Mouse (Mus musculus): ENCODE data around the gene Otud7b.
"Not testable (repeated sequence)": the region's sequence is repeated elsewhere in the genome, so short reads cannot be mapped to it uniquely, and the experiment has no call there.

Otud7b gene

DNA sequence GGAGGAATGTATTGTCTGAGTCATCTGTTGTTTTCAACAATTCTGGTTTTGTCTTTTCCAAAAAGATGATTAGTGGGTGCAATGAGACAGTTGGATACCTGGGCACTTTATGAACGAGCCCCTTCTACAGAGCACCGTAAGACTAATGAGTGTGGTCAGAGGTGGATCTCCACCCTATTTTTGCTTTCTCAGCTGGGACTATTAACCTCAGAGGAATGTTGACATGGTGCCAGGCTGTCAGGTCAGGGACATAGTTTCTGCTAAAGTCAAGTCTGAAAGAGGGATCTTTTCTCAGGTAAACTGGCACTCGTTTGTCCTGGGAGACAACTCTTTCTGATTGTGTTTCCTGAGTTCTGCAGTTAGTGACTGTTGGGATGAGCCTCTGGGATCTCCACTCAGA is 30.7 kb downstream of the Otud7b start:
- DNase-seq (ENCODE audit: low read depth, low spot score), result no peak

GRCm38 (mm10) chr3:96147950-96148349 is 43.6 kb downstream of the Otud7b start:
- peak; percentile 68 for DNase-seq (ENCODE audit: low read depth, low spot score)

DNA sequence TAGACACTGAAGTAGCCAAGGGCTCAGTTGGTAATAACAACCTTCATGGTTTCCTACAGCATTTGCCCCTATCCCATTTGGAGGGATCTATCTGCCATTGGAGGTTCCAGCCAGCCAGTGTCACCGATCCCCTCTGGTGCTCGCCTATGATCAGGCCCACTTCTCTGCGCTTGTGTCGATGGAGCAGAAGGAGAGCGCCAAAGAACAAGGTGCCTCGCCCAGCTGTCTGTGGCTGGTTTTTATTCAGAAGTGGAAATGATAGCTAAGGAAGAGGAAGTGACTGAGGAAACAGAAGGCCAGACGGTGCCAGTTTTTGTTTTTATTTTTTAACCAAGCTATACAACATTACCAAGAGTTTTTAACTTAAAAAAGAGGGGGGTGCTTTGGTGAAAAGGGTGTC is 47.5 kb downstream of the Otud7b start:
- DNase-seq (ENCODE audit: low read depth, low spot score), result no peak

DNA sequence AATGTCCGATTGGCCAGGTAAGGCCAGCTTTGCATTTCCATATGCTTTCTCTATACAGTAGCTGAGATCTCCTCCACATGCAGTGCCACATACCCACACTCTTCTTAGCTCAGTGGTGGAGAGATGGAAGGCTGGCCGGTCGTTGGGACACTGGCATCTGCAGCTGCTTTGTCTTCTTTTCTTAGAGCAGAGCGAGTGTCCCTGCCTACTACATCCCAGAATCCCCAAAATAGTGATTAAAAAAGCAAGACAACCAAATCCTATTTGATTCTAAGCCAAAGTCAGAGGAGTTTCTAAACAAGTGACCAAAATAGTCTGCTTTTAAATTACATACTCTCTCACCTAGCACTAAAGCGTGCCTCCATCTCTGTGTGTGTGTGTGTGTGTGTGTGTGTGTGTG is 48.3 kb downstream of the Otud7b start:
- DNase-seq (ENCODE audit: low read depth, low spot score), result no peak

DNA sequence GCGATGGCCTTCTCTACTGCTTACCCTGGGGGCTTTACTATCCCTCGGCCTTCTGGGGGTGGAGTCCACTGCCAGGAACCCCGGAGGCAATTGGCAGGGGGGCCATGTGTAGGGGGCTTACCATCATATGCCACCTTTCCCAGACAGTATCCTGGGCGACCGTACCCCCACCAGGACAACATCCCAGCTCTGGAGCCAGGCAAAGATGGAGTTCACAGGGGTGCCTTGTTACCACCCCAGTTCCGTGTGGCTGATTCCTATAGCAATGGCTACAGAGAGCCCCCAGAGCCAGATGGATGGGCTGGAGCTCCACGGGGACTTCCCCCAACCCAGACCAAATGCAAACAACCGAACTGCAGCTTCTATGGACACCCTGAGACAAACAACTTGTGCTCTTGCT is 51.2 kb downstream of the Otud7b start:
- DNase-seq (ENCODE audit: low read depth, low spot score), result no peak

DNA sequence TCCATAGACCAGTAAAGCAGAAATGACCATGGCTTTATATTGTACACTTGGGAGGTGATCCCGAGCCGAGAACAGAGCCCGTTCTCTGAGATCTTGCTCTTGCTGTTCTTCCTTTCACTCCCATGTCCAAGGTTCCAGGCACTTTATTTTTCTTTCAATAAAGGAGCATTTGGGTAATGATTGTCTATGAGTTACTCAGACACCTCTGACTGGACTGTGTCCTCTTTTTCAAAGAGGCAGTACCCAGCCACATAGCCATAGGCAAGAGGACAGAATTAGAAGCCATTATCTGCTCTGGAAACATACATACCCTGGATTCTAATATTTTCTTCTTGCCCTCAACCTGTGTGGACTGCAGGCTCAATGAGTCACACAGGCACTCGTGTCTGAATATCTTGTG is 55.5 kb downstream of the Otud7b start:
- no peak for DNase-seq (ENCODE audit: low read depth, low spot score)

GRCm38 (mm10) chr3:96160222-96160802 is 56.0 kb downstream of the Otud7b start:
- DNase-seq (ENCODE audit: low read depth, low spot score), result no peak

DNA sequence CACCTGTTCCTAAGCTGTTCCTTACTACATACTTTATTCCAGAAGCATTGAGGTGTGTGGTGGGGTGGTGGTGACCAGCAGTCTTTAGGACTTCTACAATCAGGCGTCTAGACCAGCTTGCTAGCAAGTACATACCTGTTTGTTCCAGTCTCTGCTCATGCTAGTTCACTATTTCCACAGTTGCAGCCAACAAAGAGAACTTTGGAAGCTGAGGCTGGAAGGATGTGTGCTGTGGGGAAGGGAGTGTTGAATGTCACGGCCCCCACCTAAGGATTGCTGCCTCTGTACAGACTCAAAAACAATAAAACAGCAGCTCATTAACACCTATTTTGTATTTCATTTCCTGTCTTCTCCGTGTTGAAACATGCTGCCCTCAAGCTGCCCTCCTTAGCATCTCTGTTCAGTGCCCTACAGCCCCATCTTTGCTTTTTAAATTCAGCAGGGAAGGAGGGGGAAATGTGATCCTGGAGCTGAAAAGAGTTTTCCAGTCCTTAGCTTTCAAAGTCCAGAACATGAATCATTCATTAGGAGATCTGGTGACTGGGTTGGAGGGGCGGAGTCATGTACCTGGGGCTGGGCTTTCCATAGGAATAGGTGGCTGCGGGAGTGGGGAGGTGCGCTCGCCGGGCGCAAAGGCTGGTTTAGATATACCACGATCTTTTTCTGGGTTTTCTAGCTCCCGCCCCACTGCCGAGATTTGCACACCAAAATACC is 56.6 kb downstream of the Otud7b start:
- DNase-seq (ENCODE audit: low read depth, low spot score), result peak; percentile 47

- DNase-seq (ENCODE audit: low read depth, low spot score), result no peak
Observed at GRCm38 (mm10) chr3:96161869-96162840, 57.8 kb downstream of the Otud7b start, which contains the start of gene Mtmr11. Gene Mtmr11 (plus strand): TSS chr3:96162004.

GRCm38 (mm10) chr3:96163040-96163439 is 58.7 kb downstream of the Otud7b start:
- no peak for DNase-seq (ENCODE audit: low read depth, low spot score)

- no peak for DNase-seq (ENCODE audit: low read depth, low spot score)
Observed at GRCm38 (mm10) chr3:96168466-96169158, 64.3 kb downstream of the Otud7b start.

GRCm38 (mm10) chr3:96170276-96170675 is 65.9 kb downstream of the Otud7b start:
- DNase-seq (ENCODE audit: low read depth, low spot score), result no peak

DNA sequence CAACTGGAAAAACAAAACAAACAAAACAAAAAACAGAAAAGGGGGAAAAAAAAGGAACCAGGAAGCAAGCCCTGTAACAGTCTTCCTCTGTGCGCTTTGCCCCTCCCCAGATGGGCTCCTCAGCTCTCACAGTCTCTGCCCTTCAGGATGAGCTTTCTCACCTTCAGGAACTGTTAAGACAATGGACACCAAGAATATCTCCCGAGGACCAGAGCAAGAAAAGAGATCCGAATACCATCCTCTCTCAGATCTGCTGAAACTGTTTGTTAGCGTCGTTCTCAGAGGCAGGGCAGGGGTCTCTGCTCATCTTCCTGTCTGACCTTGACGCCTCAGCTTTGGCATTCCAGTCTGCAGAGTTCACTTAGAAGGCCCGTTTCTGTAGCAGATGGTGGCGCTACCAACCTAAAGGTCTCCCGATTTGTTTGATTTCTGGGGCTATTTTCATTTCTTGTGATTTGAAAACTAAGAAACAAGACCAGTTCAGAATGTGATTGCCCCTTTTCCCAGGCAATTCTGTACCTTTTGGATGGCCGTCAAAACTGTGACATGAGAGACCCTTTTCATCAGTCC is 66.7 kb downstream of the Otud7b start:
- no peak for DNase-seq (ENCODE audit: low read depth, low spot score)

- no peak for DNase-seq (ENCODE audit: low read depth, low spot score)
Observed at GRCm38 (mm10) chr3:96171583-96172196, 67.4 kb downstream of the Otud7b start.

DNA sequence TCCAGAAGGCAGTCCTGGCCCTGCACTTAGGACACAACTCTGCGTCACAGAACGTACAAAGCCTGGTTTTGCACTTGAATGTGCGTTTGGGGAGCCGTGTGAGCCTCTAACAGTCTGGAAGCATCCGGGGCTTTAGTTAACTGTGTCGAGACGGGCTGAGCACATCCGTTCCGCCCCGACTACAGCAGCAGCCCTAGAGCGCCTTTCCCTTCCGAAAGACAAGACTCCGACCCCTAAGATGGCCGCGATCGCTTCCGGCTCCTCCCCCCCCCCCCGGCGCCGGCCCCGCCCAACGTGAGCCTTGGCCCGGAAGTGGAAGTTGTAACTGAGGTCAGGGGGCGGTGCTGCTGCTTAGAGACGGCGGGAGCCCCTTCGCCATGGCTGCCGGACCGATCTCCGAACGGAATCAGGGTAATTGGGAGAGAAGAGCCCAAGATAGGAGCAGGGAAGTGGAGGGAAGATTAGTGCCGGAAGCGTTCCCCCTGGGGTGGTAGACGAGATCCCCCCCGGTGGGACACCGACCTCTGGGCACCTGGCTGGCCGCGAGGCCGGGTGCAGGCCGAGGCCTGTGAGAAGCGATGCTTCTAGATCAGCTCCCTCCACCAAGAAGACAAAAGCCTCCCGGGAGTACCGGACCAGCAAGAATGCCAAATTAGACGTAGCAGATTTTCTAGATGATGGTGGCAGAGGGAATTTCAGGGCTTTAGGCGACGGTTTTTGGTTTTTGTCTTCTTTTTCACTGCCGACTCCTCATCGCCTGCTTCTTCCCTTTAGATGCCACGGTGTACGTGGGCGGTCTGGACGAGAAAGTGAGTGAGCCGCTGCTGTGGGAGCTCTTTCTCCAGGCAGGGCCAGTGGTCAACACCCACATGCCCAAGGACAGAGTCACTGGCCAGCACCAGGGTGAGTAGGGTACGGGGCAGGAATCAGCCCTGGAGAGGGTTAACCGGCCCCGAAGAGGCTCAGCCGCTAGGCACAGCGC is 68.2 kb downstream of the Otud7b start, which contains the start of gene Sf3b4:
Sf3b4 (plus strand) TSS at position 136 of the 982 bp plus-strand sequence.
- DNase-seq (ENCODE audit: low read depth, low spot score), result peak; percentile 89

- no peak for DNase-seq (ENCODE audit: low read depth, low spot score)
Observed at GRCm38 (mm10) chr3:96173185-96173584, 68.9 kb downstream of the Otud7b start.

- not testable (repeated sequence) for DNase-seq (ENCODE audit: low read depth, low spot score)
Observed at GRCm38 (mm10) chr3:96174042-96174441, 69.7 kb downstream of the Otud7b start.

GRCm38 (mm10) chr3:96175251-96175650 is 70.9 kb downstream of the Otud7b start:
- DNase-seq (ENCODE audit: low read depth, low spot score), result no peak

GRCm38 (mm10) chr3:96178427-96178826 is 74.1 kb downstream of the Otud7b start:
- DNase-seq (ENCODE audit: low read depth, low spot score), result no peak

GRCm38 (mm10) chr3:96178902-96179301 is 74.6 kb downstream of the Otud7b start:
- DNase-seq (ENCODE audit: low read depth, low spot score), result no peak
